Mouse (Mus musculus) bone marrow, adult 2 months (tissue): ENCODE results near the gene Hist1h3h. TPM values are rescaled to one million over a fixed set of nuclear protein-coding genes. Genes with fewer than 3 reads are reported as not detected.
"Not testable (repeated sequence)": the region's sequence is repeated elsewhere in the genome, so short reads cannot be mapped to it uniquely, and the experiment has no call there.

Source experiments
- H3K27ac ChIP-seq: fragments of 200-500 bp; 2 replicates; pipeline ENCODE4 v1.5.1; 2012; ENCODE audit warnings: low read depth, mild to moderate bottlenecking, control low read depth, inconsistent platforms, low read length; ENCODE audit not compliant: control insufficient read depth, poor library complexity, insufficient read depth
- H3K4me1 ChIP-seq: fragments of 200-500 bp; 2 replicates; pipeline ENCODE4 v1.6.1; 2011; ENCODE audit warnings: low read length; ENCODE audit not compliant: control insufficient read depth, insufficient read depth
- H3K4me3 ChIP-seq: fragments of 200-500 bp; replicated peaks from 2 replicates; pipeline ENCODE3; 2011; ENCODE audit warnings: mild to moderate bottlenecking, low read depth, low read length, control low read depth; ENCODE audit not compliant: control insufficient read depth
- CTCF ChIP-seq: fragments of 200-500 bp; IDR thresholded peaks from 2 replicates; pipeline ENCODE4 v1.5.1; 2011; ENCODE audit warnings: low read length, control low read depth; ENCODE audit not compliant: control insufficient read depth, insufficient read depth
- POLR2A ChIP-seq: fragments of 200-500 bp; IDR thresholded peaks from 2 replicates; pipeline ENCODE4 v1.6.1; 2011; ENCODE audit warnings: low read depth, mild to moderate bottlenecking, control low read depth, low read length, borderline replicate concordance; ENCODE audit not compliant: control insufficient read depth
- WGBS: fragments of 180-500 bp; shearing (Covaris S2); methylation state at CpG from one replicate; pipeline ENCODE4 v1.1.7; 2018; 5-methylcytosine and 5-hydroxymethylcytosine counted together
- polyA plus RNA-seq: library from polyadenylated mRNA; stranded (reverse); fragments of >200 nt; gene quantifications from 2 replicates; pipeline ENCODE4 v1.2.4, GENCODE M21; 2011; ENCODE audit warnings: low replicate concordance; ENCODE audit not compliant: missing spikeins, insufficient read depth, insufficient read length

The Hist1h3h gene
- polyA plus RNA-seq, 1 experiment, result 178 TPM

- under 1% methylated on average over 22 of the region's 22 CpGs for WGBS
- TF ChIP-seq CTCF, result no peak
- no peak for TF ChIP-seq POLR2A
- H3K4me1 ChIP-seq, result no peaks in the 10 kb centered on the region; the same call in 1 of the 2 replicates
- H3K27ac ChIP-seq, result peak overlapping the region; percentile 99
- peak overlapping the region; percentile 50 for H3K4me3 ChIP-seq
Measured at GRCm38 (mm10) chr13:21715131-21715863, 2.2 kb upstream of the Hist1h3h start.

- WGBS, result under 1% methylated on average over 35 of the region's 50 CpGs
- not testable (repeated sequence) for H3K4me1 ChIP-seq
- H3K4me3 ChIP-seq, result peak within 1 kb of the TSS; percentile 82
- peak within 1 kb of the TSS; percentile 99 for H3K27ac ChIP-seq
- TF ChIP-seq POLR2A, result peak; percentile 87
Measured at GRCm38 (mm10) chr13:21715864-21716539, 1.5 kb upstream of the Hist1h3h start, which contains the start of the genes Hist1h2bl and Hist1h2ai. Gene Hist1h2bl, minus strand, starts transcription at chr13:21716143. Gene Hist1h2ai, plus strand, starts transcription at chr13:21716422.

GRCm38 (mm10) chr13:21716540-21717391, 693 bp upstream of the Hist1h3h start:
- H3K4me1 ChIP-seq, result not testable (repeated sequence)
- TF ChIP-seq POLR2A, result peak; percentile 58; the same call in 1 of the 2 replicates
- 0% methylated on average over 14 of the region's 38 CpGs for WGBS

GRCm38 (mm10) chr13:21718381-21719080, 1.1 kb downstream of the Hist1h3h start:
- WGBS, result 59% methylated on average over 4 of the region's 4 CpGs
- H3K4me1 ChIP-seq, result no peaks in the 10 kb centered on the region; the same call in 1 of the 2 replicates
- no peak for TF ChIP-seq CTCF
- no peak for TF ChIP-seq POLR2A
- H3K4me3 ChIP-seq, result peak overlapping the region; percentile 43
- H3K27ac ChIP-seq, result peak overlapping the region; percentile 22; the same call in 1 of the 2 replicates

More at GRCm38 (mm10) chr13:21716540-21717391, 693 bp upstream of the Hist1h3h start:
- Histone ChIP-seq H3K4me3 (peak overlapping the region; percentile 82), H3K27ac (peak overlapping the region; percentile 97)

GRCm38 (mm10) chr13:21721107-21721756, 3.8 kb downstream of the Hist1h3h start:
- peak overlapping the region; percentile 97 for H3K27ac ChIP-seq
- not testable (repeated sequence) for H3K4me1 ChIP-seq
- 2% methylated on average over 26 of the region's 44 CpGs for WGBS
- TF ChIP-seq POLR2A, result peak; percentile 56; the same call in 1 of the 2 replicates
- H3K4me3 ChIP-seq, result peak overlapping the region; percentile 82

- WGBS, result under 1% methylated on average over 37 of the region's 37 CpGs
- TF ChIP-seq POLR2A, result peak; percentile 96
- Histone ChIP-seq H3K4me3 (peak within 1 kb of the TSS; percentile 82), H3K27ac (peak within 1 kb of the TSS; percentile 97)
- H3K4me1 ChIP-seq, result not testable (repeated sequence)
Measured at GRCm38 (mm10) chr13:21721757-21722372, 4.4 kb downstream of the Hist1h3h start, which contains the start of gene Hist1h2bm. Gene Hist1h2bm, plus strand, starts transcription at chr13:21722044.

GRCm38 (mm10) chr13:21722373-21722925, 5.0 kb downstream of the Hist1h3h start:
- Histone ChIP-seq H3K27ac (peak overlapping the region; percentile 91), H3K4me1 (no peaks in the 10 kb centered on the region; the same call in 1 of the 2 replicates), H3K4me3 (no peak overlapping the region)
- WGBS, result 5% methylated on average over 11 of the region's 11 CpGs
- TF ChIP-seq POLR2A (no peak), CTCF (no peak)
